Mouse (Mus musculus): ENCODE data around the gene Hsd17b1. TPM values are rescaled to one million over a fixed set of nuclear protein-coding genes. Genes with fewer than 3 reads are reported as not detected.

Hsd17b1 gene
- polyA plus RNA-seq, 1 experiment from 2014 or later: not detected

GRCm38 (mm10) chr11:101086323-101086674 lies 8.1 kb downstream of the Hsd17b1 start:
- no peak for ATAC-seq (ENCODE audit: low FRiP score)
- H3K9ac ChIP-seq (ENCODE audit: low read depth, low read length): no peak overlapping the region
- no peak for DNase-seq (ENCODE audit: low spot score)
- peaks cover 7% of the 10 kb centered on the region for H3K36me3 ChIP-seq (ENCODE audit: control insufficient read depth, insufficient read depth, low read length)
- H3K27ac ChIP-seq (ENCODE audit: low read depth, low read length): peak overlapping the region; percentile 68
- WGBS: 88% methylated on average over 6 of the region's 6 CpGs
- H3K9me3 ChIP-seq (ENCODE audit: control insufficient read depth, low read length): no peaks in the 10 kb centered on the region
- H3K4me3 ChIP-seq (ENCODE audit: low read depth, low read length): peak overlapping the region; percentile 87; the same call in 1 of the 2 replicates
- H3K4me2 ChIP-seq (replicated peaks; ENCODE audit: low read depth, low read length): peak overlapping the region; percentile 94
- H3K27me3 ChIP-seq (ENCODE audit: control insufficient read depth, insufficient read depth, low read length): peaks cover under 1% of the 10 kb centered on the region; the same call in 1 of the 2 replicates
- H3K4me1 ChIP-seq (replicated peaks; ENCODE audit: control insufficient read depth, insufficient read depth, low read length): peaks cover 10% of the 10 kb centered on the region

- no peaks in the 10 kb centered on the region for H3K9me3 ChIP-seq (ENCODE audit: control insufficient read depth, low read length)
- H3K27ac ChIP-seq (ENCODE audit: low read depth, low read length): peak within 1 kb of the TSS; percentile 68
- peak within 1 kb of the TSS; percentile 85 for H3K9ac ChIP-seq (ENCODE audit: low read depth, low read length)
- WGBS: 2% methylated on average over 52 of the region's 52 CpGs
- peak within 1 kb of the TSS; percentile 94 for H3K4me2 ChIP-seq (replicated peaks; ENCODE audit: low read depth, low read length)
- H3K36me3 ChIP-seq (ENCODE audit: control insufficient read depth, insufficient read depth, low read length): peaks cover 7% of the 10 kb centered on the region
- H3K4me1 ChIP-seq (replicated peaks; ENCODE audit: control insufficient read depth, insufficient read depth, low read length): peaks cover 10% of the 10 kb centered on the region
- DNase-seq (ENCODE audit: low spot score) (peak; percentile 92), ATAC-seq (ENCODE audit: low FRiP score) (peak; percentile 84)
- no peaks in the 10 kb centered on the region for H3K27me3 ChIP-seq (ENCODE audit: control insufficient read depth, insufficient read depth, low read length)
- peak within 1 kb of the TSS; percentile 87 for H3K4me3 ChIP-seq (ENCODE audit: low read depth, low read length)
Observed at GRCm38 (mm10) chr11:101086756-101087681, 8.8 kb downstream of the Hsd17b1 start, which contains the start of gene Mlx. Gene Mlx (plus strand): TSS chr11:101087277.

GRCm38 (mm10) chr11:101087682-101088055 lies 9.5 kb downstream of the Hsd17b1 start:
- 14% methylated on average over 8 of the region's 8 CpGs for WGBS
- no peak for DNase-seq (ENCODE audit: low spot score)
- no peaks in the 10 kb centered on the region for H3K27me3 ChIP-seq (ENCODE audit: control insufficient read depth, insufficient read depth, low read length)
- peaks cover 10% of the 10 kb centered on the region for H3K4me1 ChIP-seq (replicated peaks; ENCODE audit: control insufficient read depth, insufficient read depth, low read length)
- ATAC-seq (ENCODE audit: low FRiP score): no peak
- H3K4me3 ChIP-seq (ENCODE audit: low read depth, low read length): peak overlapping the region; percentile 87
- H3K9ac ChIP-seq (ENCODE audit: low read depth, low read length): peak overlapping the region; percentile 85
- H3K9me3 ChIP-seq (ENCODE audit: control insufficient read depth, low read length): no peaks in the 10 kb centered on the region
- H3K4me2 ChIP-seq (replicated peaks; ENCODE audit: low read depth, low read length): peak overlapping the region; percentile 94
- H3K27ac ChIP-seq (ENCODE audit: low read depth, low read length): peak overlapping the region; percentile 68
- H3K36me3 ChIP-seq (ENCODE audit: control insufficient read depth, insufficient read depth, low read length): peaks cover 7% of the 10 kb centered on the region

- 79% methylated on average over 1 of the region's 1 CpGs for WGBS
Observed at GRCm38 (mm10) chr11:101089931-101090330, 11.7 kb downstream of the Hsd17b1 start.

GRCm38 (mm10) chr11:101094930-101095313 lies 16.7 kb downstream of the Hsd17b1 start:
- no peak; the same call in 1 of the 2 replicates for ATAC-seq (ENCODE audit: low FRiP score)
- H3K27ac ChIP-seq (ENCODE audit: low read depth, low read length): no peak overlapping the region; the same call in 1 of the 2 replicates
- WGBS: 3% methylated on average over 18 of the region's 18 CpGs

More at GRCm38 (mm10) chr11:101089931-101090330, 11.7 kb downstream of the Hsd17b1 start:
- no peak overlapping the region for H3K4me2 ChIP-seq (replicated peaks; ENCODE audit: low read depth, low read length)
- peaks cover 6% of the 10 kb centered on the region; the same call in 1 of the 2 replicates for H3K4me1 ChIP-seq (replicated peaks; ENCODE audit: control insufficient read depth, insufficient read depth, low read length)
- no peaks in the 10 kb centered on the region for H3K27me3 ChIP-seq (ENCODE audit: control insufficient read depth, insufficient read depth, low read length)
- H3K36me3 ChIP-seq (ENCODE audit: control insufficient read depth, insufficient read depth, low read length): peaks cover 7% of the 10 kb centered on the region
- no peak overlapping the region for H3K4me3 ChIP-seq (ENCODE audit: low read depth, low read length)
- no peak overlapping the region for H3K27ac ChIP-seq (ENCODE audit: low read depth, low read length)
- H3K9me3 ChIP-seq (ENCODE audit: control insufficient read depth, low read length): no peaks in the 10 kb centered on the region
- no peak overlapping the region for H3K9ac ChIP-seq (ENCODE audit: low read depth, low read length)
- DNase-seq (ENCODE audit: low spot score) (no peak), ATAC-seq (ENCODE audit: low FRiP score) (no peak)

GRCm38 (mm10) chr11:101095314-101096024 lies 17.3 kb downstream of the Hsd17b1 start, which contains the start of gene Psmc3ip:
Gene Psmc3ip (minus strand): TSS chr11:101095436.
- peak within 1 kb of the TSS; percentile 83 for H3K27ac ChIP-seq (ENCODE audit: low read depth, low read length)
- WGBS: under 1% methylated on average over 43 of the region's 43 CpGs
- H3K4me1 ChIP-seq (replicated peaks; ENCODE audit: control insufficient read depth, insufficient read depth, low read length): no peaks in the 10 kb centered on the region
- H3K27me3 ChIP-seq (ENCODE audit: control insufficient read depth, insufficient read depth, low read length): no peaks in the 10 kb centered on the region
- H3K9ac ChIP-seq (ENCODE audit: low read depth, low read length): peak within 1 kb of the TSS; percentile 57
- peak; percentile 97 for DNase-seq (ENCODE audit: low spot score)
- H3K9me3 ChIP-seq (ENCODE audit: control insufficient read depth, low read length): no peaks in the 10 kb centered on the region
- ATAC-seq (ENCODE audit: low FRiP score): peak; percentile 95
- H3K4me3 ChIP-seq (ENCODE audit: low read depth, low read length): peak within 1 kb of the TSS; percentile 74
- peaks cover 4% of the 10 kb centered on the region; the same call in 1 of the 2 replicates for H3K36me3 ChIP-seq (ENCODE audit: control insufficient read depth, insufficient read depth, low read length)
- H3K4me2 ChIP-seq (replicated peaks; ENCODE audit: low read depth, low read length): peak within 1 kb of the TSS; percentile 64

More at GRCm38 (mm10) chr11:101094930-101095313, 16.7 kb downstream of the Hsd17b1 start:
- H3K4me2 ChIP-seq (replicated peaks; ENCODE audit: low read depth, low read length): peak overlapping the region; percentile 64
- DNase-seq (ENCODE audit: low spot score): no peak
- peak overlapping the region; percentile 74 for H3K4me3 ChIP-seq (ENCODE audit: low read depth, low read length)
- no peaks in the 10 kb centered on the region for H3K9me3 ChIP-seq (ENCODE audit: control insufficient read depth, low read length)
- peaks cover 7% of the 10 kb centered on the region; the same call in 1 of the 2 replicates for H3K36me3 ChIP-seq (ENCODE audit: control insufficient read depth, insufficient read depth, low read length)
- H3K27me3 ChIP-seq (ENCODE audit: control insufficient read depth, insufficient read depth, low read length): no peaks in the 10 kb centered on the region
- no peaks in the 10 kb centered on the region for H3K4me1 ChIP-seq (replicated peaks; ENCODE audit: control insufficient read depth, insufficient read depth, low read length)
- peak overlapping the region; percentile 57 for H3K9ac ChIP-seq (ENCODE audit: low read depth, low read length)

- no peaks in the 10 kb centered on the region for H3K36me3 ChIP-seq (ENCODE audit: control insufficient read depth, insufficient read depth, low read length)
- H3K4me2 ChIP-seq (replicated peaks; ENCODE audit: low read depth, low read length): no peak overlapping the region
- H3K27me3 ChIP-seq (ENCODE audit: control insufficient read depth, insufficient read depth, low read length): no peaks in the 10 kb centered on the region
- no peaks in the 10 kb centered on the region for H3K9me3 ChIP-seq (ENCODE audit: control insufficient read depth, low read length)
- DNase-seq (ENCODE audit: low spot score): no peak
- no peak for ATAC-seq (ENCODE audit: low FRiP score)
- H3K4me3 ChIP-seq (ENCODE audit: low read depth, low read length): no peak overlapping the region
- H3K27ac ChIP-seq (ENCODE audit: low read depth, low read length): no peak overlapping the region
- 96% methylated on average over 8 of the region's 8 CpGs for WGBS
- H3K4me1 ChIP-seq (replicated peaks; ENCODE audit: control insufficient read depth, insufficient read depth, low read length): no peaks in the 10 kb centered on the region
- H3K9ac ChIP-seq (ENCODE audit: low read depth, low read length): no peak overlapping the region
Observed at GRCm38 (mm10) chr11:101098231-101098630, 20.0 kb downstream of the Hsd17b1 start.

GRCm38 (mm10) chr11:101103011-101103410 lies 24.8 kb downstream of the Hsd17b1 start:
- Histone ChIP-seq H3K9ac (ENCODE audit: low read depth, low read length) (no peak overlapping the region), H3K27ac (ENCODE audit: low read depth, low read length) (no peak overlapping the region), H3K4me2 (replicated peaks; ENCODE audit: low read depth, low read length) (no peak overlapping the region), H3K36me3 (ENCODE audit: control insufficient read depth, insufficient read depth, low read length) (no peaks in the 10 kb centered on the region), H3K4me1 (replicated peaks; ENCODE audit: control insufficient read depth, insufficient read depth, low read length) (no peaks in the 10 kb centered on the region), H3K9me3 (ENCODE audit: control insufficient read depth, low read length) (no peaks in the 10 kb centered on the region), H3K27me3 (ENCODE audit: control insufficient read depth, insufficient read depth, low read length) (no peaks in the 10 kb centered on the region), H3K4me3 (ENCODE audit: low read depth, low read length) (no peak overlapping the region)
- ATAC-seq (ENCODE audit: low FRiP score) (no peak), DNase-seq (ENCODE audit: low spot score) (no peak)
- WGBS: 94% methylated on average over 5 of the region's 5 CpGs
